Mouse (Mus musculus) lung, postnatal 36 days (tissue): ENCODE data around the gene Gm4907.
"Not testable (repeated sequence)": the region's sequence is repeated elsewhere in the genome, so short reads cannot be mapped to it uniquely, and the experiment has no call there.

Experiments
- DNase-seq: peaks from one replicate; pipeline ENCODE4 v3.0.0; 2022; ENCODE audit warnings: mixed read lengths

The Gm4907 gene

DNA sequence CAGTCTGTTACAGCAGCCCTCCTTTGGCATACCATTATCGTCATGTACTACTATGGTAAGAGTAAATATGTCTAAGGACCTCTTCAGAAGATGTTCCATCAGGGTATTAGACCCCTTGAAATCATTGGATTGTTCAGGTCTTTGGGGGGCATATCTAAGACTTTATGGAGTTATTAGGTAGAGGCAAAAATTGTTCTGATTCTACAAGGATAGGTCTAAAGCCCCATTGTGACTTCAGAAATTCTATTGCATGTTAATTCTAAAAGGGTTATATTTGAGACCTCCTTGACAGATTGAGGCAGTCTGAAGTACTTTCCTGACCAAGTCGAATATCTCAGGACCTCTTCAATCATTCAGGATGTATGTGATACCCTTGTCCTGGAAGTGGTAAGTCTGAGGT, at the start of gene Gm4907:
Gene Gm4907, plus strand, starts transcription at position 301 of the 400 bp plus-strand sequence.
- not testable (repeated sequence) for DNase-seq

DNA sequence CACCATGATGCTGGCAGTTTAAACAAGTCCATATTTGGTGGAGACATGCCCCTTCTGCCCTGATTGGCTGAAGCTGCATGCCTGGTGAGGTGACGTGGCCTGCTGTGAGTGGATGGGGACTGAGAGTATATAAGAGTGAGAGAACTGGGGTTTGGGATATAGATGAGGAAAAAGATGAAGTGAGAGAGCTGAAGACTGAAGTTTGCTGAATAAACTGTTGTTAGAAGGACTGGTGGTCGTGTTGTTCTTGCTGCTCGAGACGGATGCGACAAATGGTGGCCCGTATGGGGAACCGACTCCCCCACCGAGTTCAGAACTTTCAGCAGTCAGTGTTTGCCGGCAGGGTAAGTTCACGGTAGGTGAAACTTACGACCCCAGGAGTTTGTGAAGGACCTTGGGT, 48.6 kb upstream of the Gm4907 start:
- not testable (repeated sequence) for DNase-seq

DNA sequence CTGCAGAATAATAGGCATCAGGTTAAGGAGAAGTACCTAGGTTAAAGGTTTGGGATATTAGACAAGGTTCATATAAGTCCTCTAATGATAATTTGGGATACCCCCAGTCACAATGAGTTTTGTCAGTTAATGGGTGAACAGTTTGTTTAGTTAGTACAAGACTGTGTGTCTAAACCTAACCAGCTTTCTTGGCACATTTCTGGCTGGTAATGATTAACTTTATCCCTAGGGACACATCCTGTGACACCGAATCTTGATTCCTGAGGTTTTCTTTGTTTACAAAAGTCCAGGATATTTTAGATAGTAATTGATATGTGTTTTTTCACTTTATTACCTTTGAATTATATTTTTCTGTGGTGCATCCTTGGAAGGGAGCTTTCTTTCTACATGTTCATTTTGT, 41.4 kb upstream of the Gm4907 start:
- no peak for DNase-seq

DNA sequence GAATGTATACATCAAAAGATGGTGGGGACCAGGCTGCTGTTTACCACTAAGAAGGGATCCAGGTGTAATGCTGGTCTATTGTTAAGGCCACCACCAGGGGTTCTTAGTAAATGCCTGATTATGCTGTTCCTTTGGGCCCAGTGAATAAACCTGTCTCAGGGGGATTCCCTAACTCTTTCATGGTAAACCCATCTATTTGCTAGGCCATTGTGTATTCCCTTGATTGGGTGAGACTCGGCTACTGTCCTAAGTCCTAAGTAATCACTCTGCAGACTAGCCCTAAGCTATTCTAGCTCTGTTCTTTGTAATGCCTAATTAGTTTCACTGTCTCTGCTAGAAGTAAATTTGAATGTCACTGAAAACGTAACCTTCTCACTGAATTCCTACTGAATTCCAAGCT, 71.8 kb downstream of the Gm4907 start:
- DNase-seq = no peak
